Mouse (Mus musculus) heart, postnatal 4 days (tissue): ENCODE results near the gene Kcna4. TPM values are rescaled to one million over a fixed set of nuclear protein-coding genes. Genes with fewer than 3 reads are reported as not detected.

Source experiments
- DNase-seq: peaks from one replicate; pipeline ENCODE4 v3.0.0; 2021
- total RNA-seq, 2 experiments: library from RNA; stranded (reverse); gene quantifications; 2 replicates each; pipeline ENCODE4 v1.2.3; 2021

Kcna4 gene
- total RNA-seq = 1 to 10 TPM; 7.7 to 9.6 TPM

DNA sequence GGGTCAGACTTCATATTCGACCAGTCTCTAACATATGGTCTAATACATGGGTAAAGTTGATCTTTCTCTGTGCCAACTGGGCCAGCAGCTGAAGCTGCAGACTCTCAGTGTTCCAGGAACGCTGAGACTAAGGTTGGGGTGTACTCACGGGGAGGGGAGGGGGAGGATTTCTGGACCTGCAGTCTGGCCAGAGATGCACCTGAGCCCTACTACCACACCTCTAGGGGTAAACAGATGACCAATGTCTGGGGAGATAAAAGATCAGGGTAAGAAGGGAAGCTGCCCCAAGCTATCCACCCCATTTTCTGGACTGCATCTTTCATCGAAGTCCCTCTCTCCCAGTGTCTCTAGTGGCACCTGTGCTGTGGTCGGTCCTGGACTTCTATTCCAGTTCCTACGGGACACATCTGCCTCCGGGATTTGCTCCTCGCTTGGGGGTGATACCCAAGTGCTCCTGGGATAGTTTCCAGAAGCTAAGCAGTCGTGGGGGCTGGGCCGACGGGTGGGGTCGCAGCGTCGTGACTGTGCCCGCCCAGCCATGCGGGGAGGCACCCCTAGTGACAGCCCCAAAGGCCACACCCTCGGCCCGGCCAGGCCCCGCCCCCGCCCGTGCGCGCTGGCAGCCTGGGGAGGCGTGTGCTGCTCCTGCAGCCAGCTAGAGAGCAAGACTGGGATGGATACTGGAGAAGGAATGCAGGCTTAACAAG lies at the start of gene Kcna4:
Kcna4 (plus strand) TSS at position 650 of the 707 bp plus-strand sequence.
- DNase-seq = peak; percentile 79

DNA sequence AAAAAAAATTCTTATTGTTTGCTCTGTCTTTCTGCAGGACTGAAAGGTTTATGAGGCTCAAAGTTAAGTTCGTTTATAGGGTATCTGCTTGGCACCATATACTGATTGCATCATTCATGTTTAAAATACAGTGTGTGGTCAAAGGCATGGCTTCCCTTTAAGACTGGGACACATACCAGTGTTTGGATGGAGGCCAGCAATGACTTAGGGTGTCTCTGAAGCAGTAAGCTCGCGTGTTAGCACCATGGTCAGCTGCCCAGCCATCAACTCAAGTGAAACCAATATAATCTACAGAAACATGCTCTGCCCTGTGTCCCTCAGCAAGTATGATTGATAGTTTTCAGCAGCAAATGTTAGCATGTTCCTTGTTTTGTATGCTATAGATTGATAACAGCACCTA lies 32.3 kb upstream of the Kcna4 start:
- peak; percentile 17 for DNase-seq

DNA sequence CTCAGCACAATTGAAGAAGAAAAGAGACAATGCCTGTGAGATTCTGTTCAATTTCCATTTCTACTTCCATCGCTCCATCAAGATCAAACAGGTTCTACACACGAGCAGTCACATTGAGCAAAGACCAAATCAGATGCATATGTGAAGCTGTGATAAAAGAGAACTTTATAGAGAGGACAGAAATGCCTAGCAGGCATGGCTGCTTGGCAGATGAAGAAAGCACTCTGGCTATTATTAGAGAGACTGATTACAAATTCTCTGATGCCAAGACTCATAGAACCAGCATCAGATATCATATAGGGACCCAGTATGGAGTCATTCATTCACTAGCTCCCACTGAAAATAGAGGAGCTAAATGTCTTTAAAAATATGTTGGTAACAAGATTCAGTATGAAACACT lies 24.2 kb upstream of the Kcna4 start:
- no peak for DNase-seq

DNA sequence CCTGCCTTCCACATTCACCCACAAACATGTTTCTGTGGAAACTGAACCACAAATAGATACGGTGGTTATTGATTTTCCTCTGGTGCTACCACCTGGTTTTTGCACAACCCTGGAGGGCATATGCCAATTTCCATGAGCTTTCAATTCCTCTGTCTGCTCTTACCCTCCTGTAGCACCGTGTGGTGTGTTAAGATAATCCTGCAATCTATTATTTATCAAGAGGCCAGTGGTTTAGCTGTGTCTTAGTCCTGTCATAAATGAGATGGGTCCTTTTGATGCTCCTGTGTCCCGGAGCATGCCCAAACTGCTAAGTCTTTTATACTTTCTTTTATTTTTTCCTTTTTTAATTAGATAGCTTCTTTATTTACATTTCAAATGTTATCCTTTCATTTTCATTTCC lies 20.4 kb upstream of the Kcna4 start:
- no peak for DNase-seq

DNA sequence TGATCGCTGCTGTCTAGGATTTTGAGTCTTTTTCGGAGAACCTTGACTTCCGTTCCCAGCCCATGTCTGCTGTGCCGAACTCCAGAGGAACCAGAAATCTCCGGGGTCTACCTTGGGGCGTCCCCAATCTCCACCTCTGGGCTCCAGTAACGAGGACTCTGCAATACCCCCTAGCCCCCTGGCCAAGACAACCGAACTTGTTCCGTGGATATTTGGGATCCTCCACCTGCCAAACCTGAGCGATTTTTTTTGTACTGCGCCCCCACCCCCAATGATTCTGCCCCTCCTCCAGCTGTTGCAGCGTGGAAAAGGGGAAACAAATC lies 219 bp downstream of the Kcna4 start:
- DNase-seq = no peak

DNA sequence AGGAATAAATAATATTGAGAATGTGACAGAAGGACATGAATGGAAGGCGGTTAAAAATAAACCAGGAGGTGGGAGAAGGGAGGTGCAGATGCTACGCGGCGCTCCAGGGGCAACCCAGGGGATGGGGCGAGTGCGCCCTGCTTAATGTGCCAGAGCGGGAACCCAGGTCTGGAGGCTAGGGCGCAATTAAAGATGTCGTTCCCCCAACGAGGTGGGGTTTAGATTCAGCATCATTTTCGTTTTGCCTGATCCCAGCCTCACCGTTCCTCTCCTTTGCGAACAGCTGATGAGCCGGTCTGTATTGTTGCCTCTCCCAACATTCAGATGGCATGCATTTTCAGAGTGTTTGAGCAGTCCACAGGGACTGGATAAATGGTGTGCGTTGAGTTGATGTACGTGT lies 703 bp downstream of the Kcna4 start:
- DNase-seq = peak; percentile 20

DNA sequence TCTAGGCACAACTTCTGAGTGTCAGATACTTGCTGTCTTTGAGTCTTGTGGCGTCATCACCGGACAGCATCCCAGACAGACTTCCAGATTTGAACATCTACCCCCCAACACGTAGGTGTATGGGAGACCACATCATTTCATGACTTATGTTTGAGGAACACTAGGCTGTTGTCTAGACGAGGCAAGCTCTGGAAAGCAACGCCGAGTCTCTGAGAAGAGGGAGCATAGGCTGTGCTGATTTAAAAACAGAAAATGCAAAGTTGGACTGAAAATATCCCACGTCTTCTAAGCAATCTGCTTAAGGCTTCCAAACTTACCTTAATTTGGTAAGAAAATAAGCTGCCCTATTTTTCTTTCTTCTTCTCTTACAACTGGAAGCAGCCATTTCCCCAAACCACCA lies 4.1 kb downstream of the Kcna4 start:
- DNase-seq = no peak

DNA sequence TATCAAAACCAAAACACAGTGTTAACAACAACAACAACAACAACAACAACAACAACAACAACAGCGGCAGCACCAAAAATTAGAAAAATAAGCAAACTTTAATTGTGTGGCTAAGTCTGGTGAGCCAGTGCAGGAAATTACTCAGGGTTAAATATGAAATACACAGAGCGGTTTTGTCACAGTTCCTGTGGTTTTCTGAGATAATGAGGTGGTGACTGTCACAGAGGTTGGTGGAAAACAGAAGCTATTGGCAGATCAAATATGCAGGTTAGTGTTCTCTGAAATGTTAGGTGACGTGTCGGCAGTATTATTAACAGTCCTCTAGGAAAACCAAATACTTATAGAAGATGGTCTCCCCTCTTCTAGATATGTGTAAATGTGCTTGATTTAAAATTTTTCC lies 11.4 kb downstream of the Kcna4 start:
- no peak for DNase-seq

DNA sequence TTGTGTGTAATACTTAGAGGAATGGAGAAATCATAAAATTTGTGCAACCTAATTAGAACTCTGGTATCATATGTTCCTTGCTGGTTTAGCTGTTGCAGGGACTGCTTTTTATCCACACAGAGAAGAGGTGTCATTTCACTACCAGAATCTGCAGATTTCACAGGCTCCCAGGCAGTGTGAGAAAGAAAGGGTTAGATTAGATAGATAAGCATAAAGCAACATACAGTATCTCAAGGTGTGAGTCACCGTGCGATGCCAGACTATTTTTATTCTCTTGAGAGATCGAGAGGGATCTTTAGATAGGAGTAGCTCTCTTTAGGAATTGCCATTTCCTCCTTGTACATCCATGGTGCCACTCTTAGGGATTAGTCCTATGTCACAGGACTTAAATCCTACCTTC lies 14.3 kb downstream of the Kcna4 start:
- no peak for DNase-seq

DNA sequence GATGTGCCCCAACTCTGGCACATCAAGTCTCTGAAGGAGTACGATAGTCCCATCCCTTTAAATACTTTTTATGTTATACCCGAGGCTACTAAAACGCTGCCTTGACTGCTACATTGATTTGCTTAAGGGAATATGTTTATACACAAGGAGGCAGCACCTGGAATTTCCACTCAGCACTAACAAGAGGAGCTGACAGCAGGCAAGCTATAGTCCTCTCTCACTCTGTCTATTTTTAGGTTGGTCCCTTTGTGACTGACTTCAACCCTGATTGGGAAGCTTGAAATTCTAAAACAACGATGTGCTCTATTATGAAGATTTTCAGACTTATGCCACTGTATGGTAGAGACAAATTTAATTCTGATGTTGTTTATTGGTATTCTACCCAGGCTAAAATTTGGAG lies 15.6 kb downstream of the Kcna4 start:
- no peak for DNase-seq

DNA sequence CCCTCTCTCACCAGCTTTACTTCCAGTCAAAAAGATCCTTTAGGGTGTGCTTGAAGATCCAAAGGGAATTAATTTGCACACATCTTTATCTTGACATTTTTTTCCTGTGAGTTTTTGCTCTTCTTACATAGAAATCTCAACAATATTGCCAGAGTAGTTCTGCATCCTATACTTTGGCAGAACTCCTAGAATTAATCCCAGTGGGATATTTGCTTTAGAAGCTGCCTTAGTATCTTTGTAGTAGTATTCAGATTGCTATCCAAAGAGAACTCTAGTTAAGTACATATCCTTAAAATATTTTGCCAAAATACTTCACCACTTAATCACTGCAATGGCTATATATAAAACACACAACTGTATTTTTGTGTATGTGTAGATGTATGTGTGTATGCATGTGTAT lies 28.2 kb downstream of the Kcna4 start:
- DNase-seq = no peak

DNA sequence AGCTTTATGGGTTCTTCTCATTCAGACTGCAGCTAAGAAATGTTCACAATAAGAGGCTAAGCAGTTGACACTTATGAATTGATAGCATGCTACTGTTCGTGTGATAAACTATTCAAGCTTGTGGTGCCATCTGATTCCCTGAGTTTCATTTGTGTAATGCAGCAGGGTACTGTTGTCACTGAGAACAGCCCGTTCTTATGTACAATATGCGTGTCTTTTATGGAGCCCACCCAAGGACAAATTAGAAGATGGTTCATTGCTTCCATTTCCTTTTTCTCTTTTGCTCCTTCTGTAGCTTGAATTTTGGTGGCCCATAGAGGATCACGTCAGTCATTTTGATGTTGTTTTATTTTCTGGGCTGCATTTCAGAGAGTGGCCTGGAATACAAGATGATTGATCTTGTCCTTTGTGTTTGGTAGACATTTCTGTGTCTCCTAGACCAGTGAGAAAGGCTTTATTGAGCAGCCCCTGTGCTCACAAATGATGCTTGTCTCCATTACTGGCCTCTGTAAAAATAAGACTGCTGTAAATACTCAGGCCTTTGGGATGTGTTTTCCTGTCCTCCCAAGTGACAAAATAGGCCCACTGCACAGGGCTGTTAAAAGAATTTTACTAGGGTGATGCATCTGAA lies 31.3 kb downstream of the Kcna4 start:
- no peak for DNase-seq

DNA sequence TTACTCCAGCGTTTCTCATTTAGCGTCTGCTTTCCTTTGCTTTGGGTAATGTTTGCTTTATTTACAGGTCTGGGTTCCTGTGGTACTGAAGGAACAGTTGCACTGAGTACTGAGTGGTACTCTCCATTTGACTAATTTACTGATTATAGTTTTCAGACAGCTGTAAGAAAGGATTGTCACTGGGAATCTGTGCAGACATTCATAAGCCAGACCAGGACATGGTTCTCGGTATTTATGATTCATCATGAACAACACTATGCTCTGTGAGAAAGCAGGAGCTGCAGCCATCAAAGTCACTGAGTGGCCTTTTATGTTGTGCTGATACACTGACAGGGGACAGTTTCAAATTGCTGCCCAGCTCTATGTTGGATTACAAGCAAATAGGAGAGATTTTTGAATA lies 33.7 kb downstream of the Kcna4 start:
- DNase-seq = no peak

DNA sequence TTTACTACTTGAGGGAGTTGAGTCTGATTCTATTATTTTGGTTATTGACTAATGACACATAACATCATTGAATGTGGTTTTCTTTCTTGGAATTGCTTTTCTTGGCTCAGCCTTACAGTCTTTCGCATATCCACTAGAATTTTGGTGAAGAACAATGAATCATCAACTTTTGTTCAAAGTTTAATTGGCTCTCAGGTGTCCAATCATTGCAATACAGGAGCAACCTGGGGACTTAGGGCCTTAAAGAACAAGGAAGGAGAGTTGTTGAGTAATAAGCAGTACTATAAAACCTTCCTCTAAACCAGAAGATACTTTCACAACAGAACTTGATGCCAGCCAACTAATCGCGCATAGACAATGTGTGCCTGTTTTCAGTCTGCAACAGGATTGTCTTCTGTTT lies 36.8 kb downstream of the Kcna4 start:
- no peak for DNase-seq

DNA sequence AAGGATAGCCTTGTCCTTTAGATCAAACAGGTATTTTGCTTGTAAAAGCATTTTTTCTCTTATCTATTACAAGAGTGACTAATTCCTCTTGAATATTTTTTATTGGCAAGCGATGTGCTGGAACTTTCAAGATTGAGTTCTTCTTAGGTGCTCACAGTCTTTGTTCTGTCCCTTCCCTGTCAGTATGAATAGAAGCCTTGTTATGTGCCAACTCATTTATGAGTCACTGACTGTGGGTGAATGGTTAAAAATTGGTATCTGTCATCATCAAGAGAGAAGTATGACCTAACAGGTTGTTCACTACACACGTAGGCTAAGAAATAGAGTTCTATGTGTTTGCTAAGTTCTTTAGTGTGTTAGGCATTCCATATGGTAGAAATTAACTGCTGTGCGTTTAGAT lies 50.9 kb downstream of the Kcna4 start:
- no peak for DNase-seq

DNA sequence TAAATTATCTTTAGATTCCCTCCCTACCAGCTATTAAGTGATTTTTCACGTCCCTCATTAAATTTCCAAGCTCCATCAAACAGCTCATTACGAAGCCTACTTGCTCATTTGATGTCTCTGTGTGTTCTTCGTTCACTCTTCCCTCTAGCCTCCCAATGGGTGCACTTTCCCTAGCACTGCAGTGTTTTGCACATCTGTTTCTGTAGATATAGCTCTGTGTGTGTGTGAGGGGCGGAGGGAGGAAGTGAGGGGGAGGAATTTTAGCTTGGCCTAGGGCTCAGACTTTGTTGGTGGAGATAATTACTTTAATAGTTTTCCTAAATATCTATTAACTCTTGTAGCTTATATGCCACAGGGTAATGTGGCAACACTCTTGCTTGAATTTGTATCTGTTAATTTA lies 54.4 kb downstream of the Kcna4 start:
- no peak for DNase-seq

DNA sequence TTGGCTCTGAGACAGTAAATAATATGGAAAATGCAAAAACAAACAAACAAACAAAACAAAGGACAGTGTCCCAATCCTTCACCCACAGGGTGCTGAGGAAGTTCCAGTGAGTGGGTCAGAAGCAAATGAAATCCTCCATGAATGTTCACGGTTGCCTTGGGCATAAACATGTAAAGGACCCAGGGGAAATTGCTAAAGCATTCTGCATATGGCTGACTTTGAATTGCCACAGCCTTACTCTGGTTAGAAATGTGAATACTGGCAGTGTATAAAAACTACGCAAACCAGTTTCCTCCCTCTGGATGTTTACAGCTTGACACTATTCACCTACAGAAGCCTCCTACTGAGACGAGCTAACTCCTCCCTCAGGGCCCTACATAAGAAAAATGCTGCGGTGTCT lies 54.9 kb downstream of the Kcna4 start:
- no peak for DNase-seq

Other genes with a start within 250 kb of the Kcna4 start
- not detected for gene Fshb, start 231.0 kb upstream of the Kcna4 start, total RNA-seq